In the genomic region with DNA sequence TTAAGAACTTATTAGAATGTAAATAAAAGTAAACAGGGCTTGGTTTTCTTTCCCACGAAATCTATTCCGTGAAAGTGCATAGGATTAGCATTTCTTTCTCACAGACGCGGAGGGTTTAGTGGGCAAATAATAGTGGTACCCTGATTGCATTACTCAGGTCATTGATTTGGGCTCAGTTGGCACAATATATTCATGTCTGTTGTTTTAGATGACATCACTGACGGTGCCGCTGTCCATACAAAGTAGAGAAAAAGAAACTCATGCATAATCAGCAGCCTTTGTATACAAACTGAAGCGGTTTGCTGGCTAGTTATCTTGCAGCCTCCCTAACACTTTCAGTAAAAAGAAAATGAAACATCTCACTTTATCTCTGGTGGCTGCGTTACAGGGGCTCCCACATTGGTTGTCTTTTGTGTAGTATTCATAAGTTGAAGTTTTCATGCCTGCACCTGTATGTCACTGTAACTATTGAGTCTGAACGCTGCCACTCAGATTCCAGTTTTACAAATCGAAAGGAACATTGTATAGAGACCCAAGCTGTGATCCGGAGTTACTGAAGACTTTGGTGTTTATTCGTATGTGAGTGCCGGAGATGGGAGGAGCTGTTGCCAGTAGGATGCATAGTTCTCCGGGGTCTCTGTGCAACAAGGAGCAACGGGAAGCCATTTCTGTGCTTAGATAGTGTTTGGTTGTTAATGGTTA, we compare ENCODE assay signal across 16 mouse cellular contexts. TPM values are rescaled to one million over a fixed set of nuclear protein-coding genes. Genes with fewer than 3 reads are reported as not detected.
A peak's percentile ranks its signal among the peaks of the same experiment; 100 is the strongest.
DNase-seq lines count a peak whose midpoint lies in the region; ATAC-seq and TF ChIP-seq lines count a peak whose summit lies in the region.
"Had no signal": no experiment of that assay in that cellular context is flagged by ENCODE, and none has a peak within 500 bp of the region (broad histone marks: within the 10 kb centered on the region; RNA-seq: fewer than 3 reads in every experiment).

No protein-coding gene starts in this region.

- no peaks in the 10 kb centered on the region; the same call in 1 of the 2 replicates for H3K4me1 ChIP-seq in lung, postnatal 0 days (ENCODE audit: insufficient read depth, low read depth, low read length)
- H3K4me1 ChIP-seq in forebrain, embryonic 14.5 days (ENCODE audit: control insufficient read depth, insufficient read depth, low read length): no peaks in the 10 kb centered on the region
- H3K4me1 ChIP-seq in hindbrain, postnatal 0 days (ENCODE audit: insufficient read depth, low read length): no peaks in the 10 kb centered on the region
- H3K4me1 ChIP-seq in neural tube, embryonic 14.5 days (ENCODE audit: control insufficient read depth, insufficient read depth, low read length): no peaks in the 10 kb centered on the region
- H3K4me1 ChIP-seq in intestine, embryonic 15.5 days (replicated peaks): no peaks in the 10 kb centered on the region

- H3K4me3 ChIP-seq in lung, postnatal 0 days (ENCODE audit: low read depth, low read length): no peak overlapping the region
- peak overlapping the region; percentile 20 for H3K4me3 ChIP-seq in forebrain, embryonic 14.5 days (ENCODE audit: low read depth, low read length)
- peak overlapping the region; percentile 32 for H3K4me3 ChIP-seq in hindbrain, postnatal 0 days (ENCODE audit: low read length)
- H3K4me3 ChIP-seq in neural tube, embryonic 14.5 days (ENCODE audit: low read depth, low read length): peak overlapping the region; percentile 22; the same call in 1 of the 2 replicates
- H3K4me3 ChIP-seq in intestine, embryonic 15.5 days (replicated peaks): no peak overlapping the region
- H3K4me3 ChIP-seq: embryonic facial prominence, embryonic 10.5 days had no signal

- H3K4me2 ChIP-seq in lung, postnatal 0 days (replicated peaks; ENCODE audit: low read depth, low read length): peak overlapping the region; percentile 28; the same call in 1 of the 2 replicates
- peak overlapping the region; percentile 48 for H3K4me2 ChIP-seq in forebrain, embryonic 14.5 days (ENCODE audit: low read length)
- peak overlapping the region; percentile 57 for H3K4me2 ChIP-seq in hindbrain, postnatal 0 days (ENCODE audit: low read depth, low read length)
- H3K4me2 ChIP-seq in neural tube, embryonic 14.5 days (ENCODE audit: low read depth, low read length): peak overlapping the region; percentile 29
- no peak overlapping the region for H3K4me2 ChIP-seq in intestine, embryonic 15.5 days (replicated peaks)

- DNase-seq in lung, postnatal 0 days (ENCODE audit: low spot score): no peak
- no peak for DNase-seq in lung, postnatal 10 days
- DNase-seq in forebrain, embryonic 14.5 days (ENCODE audit: low spot score): peak; percentile 82
- peak; percentile 30 for DNase-seq in hindbrain, postnatal 0 days (ENCODE audit: low spot score)
- DNase-seq in kidney, postnatal 14 days: no peak
- no peak for DNase-seq in heart, adult 11 months
- DNase-seq: adrenal gland, postnatal 36 days; heart, postnatal 36 days; left cerebral cortex, postnatal 4 days; thymus, adult 2 months had no signal

- H3K36me3 ChIP-seq in lung, postnatal 0 days (ENCODE audit: insufficient read depth, low read length): no peaks in the 10 kb centered on the region
- no peaks in the 10 kb centered on the region for H3K36me3 ChIP-seq in forebrain, embryonic 14.5 days (ENCODE audit: control insufficient read depth, insufficient read depth, low read length)
- H3K36me3 ChIP-seq in hindbrain, postnatal 0 days (ENCODE audit: insufficient read depth, low read length): no peaks in the 10 kb centered on the region
- no peaks in the 10 kb centered on the region for H3K36me3 ChIP-seq in neural tube, embryonic 14.5 days (ENCODE audit: control insufficient read depth, insufficient read depth, low read length)
- H3K36me3 ChIP-seq in intestine, embryonic 15.5 days: no peaks in the 10 kb centered on the region
- H3K36me3 ChIP-seq: embryonic facial prominence, embryonic 10.5 days had no signal

- ATAC-seq in lung, postnatal 0 days: no peak
- peak; percentile 73 for ATAC-seq in forebrain, embryonic 14.5 days
- ATAC-seq in hindbrain, postnatal 0 days: no peak
- ATAC-seq in neural tube, embryonic 14.5 days (ENCODE audit: low read depth): no peak
- no peak for ATAC-seq in intestine, embryonic 15.5 days

- no peak for TF ChIP-seq CTCF in lung, postnatal 0 days (IDR thresholded peaks at IDR 0.05)
- TF ChIP-seq CTCF in hindbrain, postnatal 0 days (IDR thresholded peaks at IDR 0.05; ENCODE audit: low read depth): no peak

- no peak overlapping the region for H3K27ac ChIP-seq in lung, postnatal 0 days (ENCODE audit: low read length)
- peak overlapping the region; percentile 6; the same call in 1 of the 2 replicates for H3K27ac ChIP-seq in forebrain, embryonic 14.5 days (ENCODE audit: low read depth, low read length)
- H3K27ac ChIP-seq in hindbrain, postnatal 0 days: no peak overlapping the region
- H3K27ac ChIP-seq in neural tube, embryonic 14.5 days (ENCODE audit: low read depth, low read length): peak overlapping the region; percentile 29; the same call in 1 of the 2 replicates
- no peak overlapping the region for H3K27ac ChIP-seq in intestine, embryonic 15.5 days
- H3K27ac ChIP-seq: liver, embryonic 14.5 days had no signal

- H3K9me3 ChIP-seq in lung, postnatal 0 days (ENCODE audit: low read length): no peaks in the 10 kb centered on the region
- no peaks in the 10 kb centered on the region for H3K9me3 ChIP-seq in forebrain, embryonic 14.5 days (replicated peaks; ENCODE audit: control insufficient read depth, low read length)
- no peaks in the 10 kb centered on the region for H3K9me3 ChIP-seq in hindbrain, postnatal 0 days (ENCODE audit: low read length)
- H3K9me3 ChIP-seq in neural tube, embryonic 14.5 days (ENCODE audit: control insufficient read depth, low read length): no peaks in the 10 kb centered on the region
- no peaks in the 10 kb centered on the region for H3K9me3 ChIP-seq in intestine, embryonic 15.5 days
- H3K9me3 ChIP-seq: embryonic facial prominence, embryonic 10.5 days had no signal

- WGBS in lung, postnatal 0 days: 61% methylated on average over 15 of the region's 15 CpGs
- WGBS in forebrain, embryonic 14.5 days: 7% methylated on average over 15 of the region's 15 CpGs
- WGBS in hindbrain, postnatal 0 days: 34% methylated on average over 15 of the region's 15 CpGs
- WGBS in neural tube, embryonic 14.5 days: 31% methylated on average over 15 of the region's 15 CpGs
- 70% methylated on average over 15 of the region's 15 CpGs for WGBS in intestine, embryonic 15.5 days

- TF ChIP-seq EP300 in lung, postnatal 0 days (IDR thresholded peaks at IDR 0.05): no peak

- no peak overlapping the region for H3K9ac ChIP-seq in lung, postnatal 0 days (replicated peaks; ENCODE audit: low read depth)
- H3K9ac ChIP-seq in forebrain, embryonic 14.5 days (ENCODE audit: low read length): 0 out of 2 replicates have a peak overlapping the region, but pooled peaks have one; percentile 25
- peak overlapping the region; percentile 40; the same call in 1 of the 2 replicates for H3K9ac ChIP-seq in hindbrain, postnatal 0 days (replicated peaks; ENCODE audit: low read length)
- H3K9ac ChIP-seq in neural tube, embryonic 14.5 days (replicated peaks; ENCODE audit: low read depth, low read length): no peak overlapping the region
- no peak overlapping the region for H3K9ac ChIP-seq in intestine, embryonic 15.5 days
- H3K9ac ChIP-seq: liver, embryonic 14.5 days had no signal

- no peaks in the 10 kb centered on the region for H3K27me3 ChIP-seq in lung, postnatal 0 days (replicated peaks; ENCODE audit: insufficient read depth, low read length)
- H3K27me3 ChIP-seq in forebrain, embryonic 14.5 days (replicated peaks; ENCODE audit: control insufficient read depth, insufficient read depth, low read length): no peaks in the 10 kb centered on the region
- no peaks in the 10 kb centered on the region for H3K27me3 ChIP-seq in hindbrain, postnatal 0 days (ENCODE audit: insufficient read depth, low read length)
- no peaks in the 10 kb centered on the region for H3K27me3 ChIP-seq in neural tube, embryonic 14.5 days (ENCODE audit: control insufficient read depth, insufficient read depth, low read length)
- no peaks in the 10 kb centered on the region for H3K27me3 ChIP-seq in intestine, embryonic 15.5 days (replicated peaks)

RNA-seq across cellular contexts. Expression of a gene that starts 3.8 kb away (rescaled TPM):
- polyA plus RNA-seq in lung, postnatal 0 days (2015; fragmentation: Nextera tagmentation; extraction: Ambion mirVana): 18.2 and 20.1 TPM in 2 replicates
- polyA plus RNA-seq in forebrain, embryonic 14.5 days (2014; fragmentation: Nextera tagmentation; extraction: Ambion mirVana): 16.1 and 16.2 TPM in 2 replicates
- 10.8 and 19.5 TPM in 2 replicates for total RNA-seq in hindbrain, postnatal 0 days (2014; rRNA removed)
- 31.5 and 31.8 TPM in 2 replicates for polyA plus RNA-seq in hindbrain, postnatal 0 days (2015; fragmentation: Nextera tagmentation; extraction: Ambion mirVana)
- 20.1 and 23.2 TPM in 2 replicates for polyA plus RNA-seq in neural tube, embryonic 14.5 days (2014; fragmentation: Nextera tagmentation; extraction: Ambion mirVana)
- 24.8 and 26.5 TPM in 2 replicates for polyA plus RNA-seq in intestine, embryonic 15.5 days (2015; fragmentation: Nextera tagmentation; extraction: Ambion mirVana)

RNA-seq across cellular contexts. Expression of a gene that starts 17.8 kb away (rescaled TPM):
- polyA plus RNA-seq in lung, postnatal 0 days (2015; fragmentation: Nextera tagmentation; extraction: Ambion mirVana): not detected in 2 replicates
- polyA plus RNA-seq in forebrain, embryonic 14.5 days (2014; fragmentation: Nextera tagmentation; extraction: Ambion mirVana): not detected in 2 replicates
- total RNA-seq in hindbrain, postnatal 0 days (2014; rRNA removed): not detected in 2 replicates
- not detected in 2 replicates for polyA plus RNA-seq in hindbrain, postnatal 0 days (2015; fragmentation: Nextera tagmentation; extraction: Ambion mirVana)
- polyA plus RNA-seq in neural tube, embryonic 14.5 days (2014; fragmentation: Nextera tagmentation; extraction: Ambion mirVana): not detected in 2 replicates
- not detected in 2 replicates for polyA plus RNA-seq in intestine, embryonic 15.5 days (2015; fragmentation: Nextera tagmentation; extraction: Ambion mirVana)
- total RNA-seq: adrenal gland, postnatal 36 days; heart, postnatal 36 days; left cerebral cortex, postnatal 4 days; megakaryocyte progenitor cell, adult 5-6 weeks; neutrophil, adult 5-6 weeks had no signal
- polyA plus RNA-seq: embryonic facial prominence, embryonic 10.5 days; liver, embryonic 14.5 days had no signal

RNA-seq across cellular contexts. Expression of a gene that starts 39.0 kb away (rescaled TPM):
- 5.0 and 5.4 TPM in 2 replicates for polyA plus RNA-seq in lung, postnatal 0 days (2015; fragmentation: Nextera tagmentation; extraction: Ambion mirVana)
- 4.8 and 5.4 TPM in 2 replicates for polyA plus RNA-seq in forebrain, embryonic 14.5 days (2014; fragmentation: Nextera tagmentation; extraction: Ambion mirVana)
- 24.6 and 30.8 TPM in 2 replicates for total RNA-seq in hindbrain, postnatal 0 days (2014; rRNA removed)
- 2.7 and 3.2 TPM in 2 replicates for polyA plus RNA-seq in hindbrain, postnatal 0 days (2015; fragmentation: Nextera tagmentation; extraction: Ambion mirVana)
- 9.1 and 10.7 TPM in 2 replicates for polyA plus RNA-seq in neural tube, embryonic 14.5 days (2014; fragmentation: Nextera tagmentation; extraction: Ambion mirVana)
- polyA plus RNA-seq in intestine, embryonic 15.5 days (2015; fragmentation: Nextera tagmentation; extraction: Ambion mirVana): 8.2 and 10.2 TPM in 2 replicates

Comparison
In these comparisons a context has a peak if more than half of its experiments do, and no peak if none do; other contexts are left out.
1. DNase-seq: peak in forebrain, embryonic 14.5 days (single experiment) and hindbrain, postnatal 0 days (single experiment); none in lung, postnatal 0 days (single experiment), lung, postnatal 10 days (single experiment), kidney, postnatal 14 days (single experiment) and heart, adult 11 months (single experiment).
2. H3K27ac ChIP-seq: peak in forebrain, embryonic 14.5 days (single experiment) and neural tube, embryonic 14.5 days (single experiment); none in lung, postnatal 0 days (single experiment), hindbrain, postnatal 0 days (single experiment) and intestine, embryonic 15.5 days (single experiment).
3. H3K4me3 ChIP-seq: peak in forebrain, embryonic 14.5 days (single experiment), hindbrain, postnatal 0 days (single experiment) and neural tube, embryonic 14.5 days (single experiment); none in lung, postnatal 0 days (single experiment) and intestine, embryonic 15.5 days (single experiment).
4. H3K9ac ChIP-seq: peak in forebrain, embryonic 14.5 days (single experiment) and hindbrain, postnatal 0 days (single experiment); none in lung, postnatal 0 days (single experiment), neural tube, embryonic 14.5 days (single experiment) and intestine, embryonic 15.5 days (single experiment).